Mouse (Mus musculus): ENCODE data around the gene Slc39a8. TPM values are rescaled to one million over a fixed set of nuclear protein-coding genes. Genes with fewer than 3 reads are reported as not detected.

Slc39a8 gene
- under 1 TPM in 1 of 2 experiments, not detected in 1; 0.06 TPM for polyA plus RNA-seq (2012; fragmentation: generic; extraction: Trizol)

DNA sequence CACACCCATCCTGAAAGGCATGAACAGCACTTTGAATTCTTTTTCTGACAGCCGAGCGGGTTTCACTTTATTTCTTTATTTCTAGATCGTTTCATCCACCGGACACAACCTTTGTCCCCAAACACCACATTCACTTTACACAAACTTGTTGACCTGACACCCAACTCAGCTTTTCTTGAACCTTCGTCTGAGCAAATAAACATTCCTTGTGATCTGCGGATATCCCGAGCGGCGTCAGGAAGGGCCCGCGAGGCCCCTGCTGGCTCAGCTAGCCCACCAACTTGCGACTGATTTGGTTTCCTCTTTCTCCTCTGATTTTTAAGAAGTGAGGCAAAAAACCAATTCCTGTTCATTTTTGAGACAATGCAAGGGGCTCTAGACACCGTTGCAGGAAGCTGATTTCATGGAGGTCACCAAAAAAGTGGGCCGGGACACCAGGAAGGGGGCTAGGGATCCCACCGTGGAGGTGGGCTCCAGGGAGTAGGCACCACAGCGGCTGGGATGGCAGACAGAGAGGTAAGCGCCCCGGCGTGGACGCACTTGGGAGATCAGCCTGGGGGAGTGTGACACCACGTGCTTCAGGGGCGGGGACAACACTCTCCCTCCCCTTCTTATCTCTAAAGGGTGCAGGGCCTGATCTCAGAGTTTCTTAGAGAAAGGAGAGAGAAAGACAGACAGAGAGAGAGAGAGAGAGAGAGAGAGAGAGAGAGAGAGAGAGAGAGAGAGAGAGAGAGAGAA, at the start of gene Slc39a8:
Gene Slc39a8 (plus strand): TSS at position 264 of the 738 bp plus-strand sequence.

Other genes with a start within 250 kb of the Slc39a8 start
- gene Nfkb1, start 133.7 kb upstream of the Slc39a8 start, polyA plus RNA-seq (2012; fragmentation: generic; extraction: Trizol): 10 to 100 TPM in 1 of 2 experiments, 1 to 10 TPM in 1; 6.9 to 51.2 TPM

Data from C3H10T1/2 (cell line).